Mouse (Mus musculus): ENCODE measurements around the gene Dok4.

- TF ChIP-seq POLR2A (IDR thresholded peaks at IDR 0.05; ENCODE audit: insufficient read length, low read depth) (no peak), USF1 (IDR thresholded peaks at IDR 0.05; ENCODE audit: low read depth) (no peak), CEBPB (IDR thresholded peaks at IDR 0.05; ENCODE audit: insufficient read depth, poor library complexity, severe bottlenecking) (no peak), POLR2AphosphoS2 (IDR thresholded peaks at IDR 0.05; ENCODE audit: insufficient read length, low read depth) (peak; percentile 72), E2F4 (IDR thresholded peaks at IDR 0.05; ENCODE audit: insufficient read depth) (no peak), TCF3 (IDR thresholded peaks at IDR 0.05; ENCODE audit: insufficient read length, low read depth) (no peak)
Observed at GRCm38 (mm10) chr8:94865292-94865691, 10.8 kb downstream of the Dok4 start.
